Mouse (Mus musculus): Measurements from ENCODE around the gene Hibch. TPM values are rescaled to one million over a fixed set of nuclear protein-coding genes. Genes with fewer than 3 reads are reported as not detected.

The Hibch gene
- polyA plus RNA-seq (2014; fragmentation: Nextera tagmentation; extraction: Ambion mirVana): 25.7 and 26.5 TPM in 2 replicates

DNA sequence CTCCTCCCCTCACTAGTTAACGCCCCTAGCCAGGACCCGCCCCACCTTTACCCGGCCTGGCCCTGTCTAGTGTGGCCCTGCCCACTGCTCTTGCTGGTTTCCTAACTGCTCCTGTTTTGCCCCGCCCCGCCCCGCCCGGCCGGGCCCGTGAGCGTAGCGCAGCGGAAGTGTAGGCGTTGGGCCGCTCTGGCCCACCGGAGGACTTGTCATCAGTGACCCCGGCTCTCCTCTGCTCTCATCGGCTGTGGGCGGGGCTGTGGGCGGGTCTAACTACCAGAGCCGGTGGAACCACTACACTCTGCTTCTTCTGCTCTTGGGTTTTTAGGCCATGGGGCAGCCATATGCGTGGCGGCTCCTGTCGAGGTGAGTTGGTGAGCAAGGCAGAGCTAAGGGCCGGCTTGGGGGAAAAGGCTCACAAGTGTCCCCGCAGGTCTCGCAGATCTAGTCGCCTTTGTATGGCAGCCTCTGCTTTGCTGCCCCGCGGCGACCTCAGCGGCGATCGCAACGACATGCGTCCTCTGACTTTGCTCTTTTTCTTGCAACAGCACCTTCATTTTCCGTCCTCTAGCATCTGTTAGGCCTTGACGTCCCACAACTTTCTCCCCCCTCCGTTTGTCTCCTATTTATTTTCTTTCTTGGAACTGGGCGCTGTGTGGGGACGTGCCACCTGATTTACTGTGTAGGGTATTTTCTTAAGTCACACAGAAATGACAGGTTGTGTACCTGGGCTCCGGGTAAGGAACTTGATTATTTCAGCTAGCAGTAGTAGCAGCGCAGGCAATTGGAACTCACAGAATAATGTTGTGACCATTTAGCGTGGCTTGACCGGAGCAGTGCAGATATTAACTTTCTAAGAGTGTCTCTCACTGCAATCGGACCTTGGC, at the start of gene Hibch:
Gene Hibch (plus strand): TSS at position 148 of the 884 bp plus-strand sequence.
- Histone ChIP-seq H3K9ac (ENCODE audit: low read length) (peak within 1 kb of the TSS; percentile 56), H3K9me3 (ENCODE audit: control insufficient read depth, low read length) (no peaks in the 10 kb centered on the region), H3K4me3 (ENCODE audit: low read depth, low read length) (peak within 1 kb of the TSS; percentile 38), H3K36me3 (ENCODE audit: control insufficient read depth, insufficient read depth, low read length) (no peaks in the 10 kb centered on the region), H3K4me2 (ENCODE audit: low read depth, severe bottlenecking) (peak within 1 kb of the TSS; percentile 48), H3K27me3 (ENCODE audit: control insufficient read depth, insufficient read depth, low read length) (no peaks in the 10 kb centered on the region), H3K4me1 (ENCODE audit: control insufficient read depth, insufficient read depth, low read length) (peaks cover 4% of the 10 kb centered on the region; the same call in 1 of the 2 replicates), H3K27ac (replicated peaks; ENCODE audit: low read depth, low read length) (no peak within 1 kb of the TSS)
- peak; percentile 98 for DNase-seq (ENCODE audit: low spot score)
- peak; percentile 100 for ATAC-seq (ENCODE audit: insufficient number of reproducible peaks, low FRiP score, low TSS enrichment, low read depth)
- whole genome bisulfite sequencing: 4% methylated on average over 45 of the region's 45 CpGs

DNA sequence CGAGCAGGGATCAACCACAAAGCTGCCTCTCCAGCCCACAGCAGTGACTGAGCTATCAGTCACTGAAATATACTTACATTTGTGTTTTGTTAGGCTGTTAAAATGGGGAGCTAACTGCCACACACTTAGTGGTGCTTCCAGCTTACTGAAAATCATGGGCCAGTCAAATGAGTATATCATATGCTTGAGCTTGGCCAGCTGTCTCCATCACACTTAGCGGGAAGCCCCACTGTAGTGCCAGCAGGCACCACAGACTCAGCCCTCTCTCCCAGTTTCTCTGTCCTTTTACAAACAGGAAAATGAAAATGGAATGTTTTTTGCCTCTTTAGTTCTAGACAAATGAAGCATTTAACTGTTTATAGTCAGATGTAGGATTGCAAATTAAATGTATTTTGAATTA, 48.8 kb upstream of the Hibch start:
- DNase-seq (ENCODE audit: low spot score) (no peak), ATAC-seq (ENCODE audit: insufficient number of reproducible peaks, low FRiP score, low TSS enrichment, low read depth) (no peak)
- no peaks in the 10 kb centered on the region for H3K9me3 ChIP-seq (ENCODE audit: control insufficient read depth, low read length)
- H3K27ac ChIP-seq (replicated peaks; ENCODE audit: low read depth, low read length): no peak overlapping the region
- H3K9ac ChIP-seq (ENCODE audit: low read length): no peak overlapping the region
- WGBS: 86% methylated on average over 2 of the region's 2 CpGs
- no peak overlapping the region for H3K4me3 ChIP-seq (ENCODE audit: low read depth, low read length)
- no peaks in the 10 kb centered on the region for H3K27me3 ChIP-seq (ENCODE audit: control insufficient read depth, insufficient read depth, low read length)
- no peaks in the 10 kb centered on the region for H3K36me3 ChIP-seq (ENCODE audit: control insufficient read depth, insufficient read depth, low read length)
- peaks cover 2% of the 10 kb centered on the region; the same call in 1 of the 2 replicates for H3K4me1 ChIP-seq (ENCODE audit: control insufficient read depth, insufficient read depth, low read length)
- no peak overlapping the region for H3K4me2 ChIP-seq (ENCODE audit: low read depth, severe bottlenecking)

DNA sequence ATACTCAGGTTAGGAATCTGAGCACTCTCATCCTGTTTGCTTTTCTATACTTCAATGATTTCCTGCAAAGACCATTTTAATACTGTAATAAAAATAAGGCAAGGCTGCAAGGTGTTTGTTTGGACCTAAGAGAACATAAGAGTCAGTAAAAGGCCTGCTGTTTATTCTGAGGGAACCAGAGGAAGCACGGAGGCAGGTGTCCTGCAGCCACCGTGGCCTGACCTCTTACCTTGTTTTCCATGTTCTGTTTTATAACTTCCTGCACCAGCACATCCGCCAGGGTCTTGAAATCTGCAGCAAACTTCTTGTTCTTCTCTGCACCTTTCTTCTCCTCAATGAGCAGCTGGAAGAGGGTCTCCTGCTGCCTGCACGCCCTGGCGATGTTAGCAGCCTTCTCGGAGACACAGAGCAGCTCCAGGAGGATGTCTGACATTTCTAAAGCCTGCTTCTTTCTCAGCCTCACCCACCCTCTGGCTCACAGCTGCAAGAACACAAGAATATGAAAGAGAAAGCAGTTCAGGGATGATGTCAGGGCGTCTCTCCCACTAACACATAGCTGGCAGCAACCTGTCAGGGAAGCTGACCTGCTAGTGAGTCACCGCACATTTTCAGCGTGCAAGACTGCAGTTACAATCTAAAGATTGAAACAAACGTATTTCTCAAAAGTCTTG, 45.5 kb upstream of the Hibch start:
- Histone ChIP-seq H3K27ac (replicated peaks; ENCODE audit: low read depth, low read length) (no peak overlapping the region), H3K4me1 (ENCODE audit: control insufficient read depth, insufficient read depth, low read length) (peaks cover 2% of the 10 kb centered on the region; the same call in 1 of the 2 replicates), H3K4me3 (ENCODE audit: low read depth, low read length) (no peak overlapping the region), H3K9ac (ENCODE audit: low read length) (no peak overlapping the region), H3K4me2 (ENCODE audit: low read depth, severe bottlenecking) (no peak overlapping the region), H3K27me3 (ENCODE audit: control insufficient read depth, insufficient read depth, low read length) (no peaks in the 10 kb centered on the region), H3K36me3 (ENCODE audit: control insufficient read depth, insufficient read depth, low read length) (no peaks in the 10 kb centered on the region), H3K9me3 (ENCODE audit: control insufficient read depth, low read length) (no peaks in the 10 kb centered on the region)
- 77% methylated on average over 10 of the region's 10 CpGs for WGBS
- ATAC-seq (ENCODE audit: insufficient number of reproducible peaks, low FRiP score, low TSS enrichment, low read depth) (no peak), DNase-seq (ENCODE audit: low spot score) (no peak)

DNA sequence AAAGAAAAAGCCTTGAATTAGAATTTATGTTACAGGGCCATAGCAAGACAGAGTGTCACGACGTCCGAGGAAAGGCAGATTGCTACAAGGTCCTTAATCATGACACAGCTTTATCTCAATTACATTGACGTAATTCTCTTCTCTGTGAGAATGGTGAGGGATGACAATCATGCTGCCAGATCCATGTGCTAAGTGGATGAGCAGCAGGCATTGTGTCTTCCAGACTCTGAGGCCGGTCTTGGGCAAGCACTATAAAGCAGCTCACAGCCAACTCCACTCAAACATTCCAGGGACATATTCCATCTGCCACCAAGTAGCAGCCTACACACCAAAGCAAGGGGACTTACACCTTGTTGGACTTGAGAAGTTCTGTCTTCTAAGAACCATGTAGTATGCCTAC, 45.0 kb upstream of the Hibch start:
- no peaks in the 10 kb centered on the region for H3K36me3 ChIP-seq (ENCODE audit: control insufficient read depth, insufficient read depth, low read length)
- H3K9ac ChIP-seq (ENCODE audit: low read length): no peak overlapping the region
- H3K4me2 ChIP-seq (ENCODE audit: low read depth, severe bottlenecking): no peak overlapping the region
- WGBS: 82% methylated on average over 5 of the region's 5 CpGs
- ATAC-seq (ENCODE audit: insufficient number of reproducible peaks, low FRiP score, low TSS enrichment, low read depth): no peak
- H3K4me1 ChIP-seq (ENCODE audit: control insufficient read depth, insufficient read depth, low read length): peaks cover 2% of the 10 kb centered on the region; the same call in 1 of the 2 replicates
- no peak overlapping the region for H3K4me3 ChIP-seq (ENCODE audit: low read depth, low read length)
- no peaks in the 10 kb centered on the region for H3K9me3 ChIP-seq (ENCODE audit: control insufficient read depth, low read length)
- DNase-seq (ENCODE audit: low spot score): no peak
- H3K27me3 ChIP-seq (ENCODE audit: control insufficient read depth, insufficient read depth, low read length): no peaks in the 10 kb centered on the region
- H3K27ac ChIP-seq (replicated peaks; ENCODE audit: low read depth, low read length): no peak overlapping the region

DNA sequence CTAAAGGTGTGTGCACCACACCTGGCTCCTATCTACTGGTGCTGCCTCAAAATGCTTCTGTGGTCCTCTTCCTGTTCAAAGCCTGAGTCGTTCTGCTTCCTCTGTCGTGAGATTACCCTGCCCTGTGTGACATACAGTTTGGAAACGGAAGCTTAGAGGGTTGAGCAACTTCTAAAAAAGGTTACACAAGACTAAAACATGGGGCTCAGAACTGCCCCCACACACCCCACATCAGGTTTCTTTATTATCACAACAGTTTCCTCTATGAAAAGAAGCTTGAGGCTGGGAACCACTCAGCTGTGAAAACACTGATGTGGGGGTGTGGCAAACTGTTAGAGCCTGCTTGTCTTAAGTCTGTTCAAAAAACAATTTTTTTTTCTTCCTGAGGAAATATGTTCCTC, 44.4 kb upstream of the Hibch start:
- H3K9ac ChIP-seq (ENCODE audit: low read length): no peak overlapping the region
- H3K27ac ChIP-seq (replicated peaks; ENCODE audit: low read depth, low read length): no peak overlapping the region
- no peaks in the 10 kb centered on the region for H3K9me3 ChIP-seq (ENCODE audit: control insufficient read depth, low read length)
- H3K27me3 ChIP-seq (ENCODE audit: control insufficient read depth, insufficient read depth, low read length): no peaks in the 10 kb centered on the region
- H3K4me1 ChIP-seq (ENCODE audit: control insufficient read depth, insufficient read depth, low read length): peaks cover 2% of the 10 kb centered on the region; the same call in 1 of the 2 replicates
- H3K4me3 ChIP-seq (ENCODE audit: low read depth, low read length): no peak overlapping the region
- 90% methylated on average over 3 of the region's 3 CpGs for WGBS
- no peak for ATAC-seq (ENCODE audit: insufficient number of reproducible peaks, low FRiP score, low TSS enrichment, low read depth)
- H3K4me2 ChIP-seq (ENCODE audit: low read depth, severe bottlenecking): no peak overlapping the region
- no peak for DNase-seq (ENCODE audit: low spot score)
- no peaks in the 10 kb centered on the region for H3K36me3 ChIP-seq (ENCODE audit: control insufficient read depth, insufficient read depth, low read length)

DNA sequence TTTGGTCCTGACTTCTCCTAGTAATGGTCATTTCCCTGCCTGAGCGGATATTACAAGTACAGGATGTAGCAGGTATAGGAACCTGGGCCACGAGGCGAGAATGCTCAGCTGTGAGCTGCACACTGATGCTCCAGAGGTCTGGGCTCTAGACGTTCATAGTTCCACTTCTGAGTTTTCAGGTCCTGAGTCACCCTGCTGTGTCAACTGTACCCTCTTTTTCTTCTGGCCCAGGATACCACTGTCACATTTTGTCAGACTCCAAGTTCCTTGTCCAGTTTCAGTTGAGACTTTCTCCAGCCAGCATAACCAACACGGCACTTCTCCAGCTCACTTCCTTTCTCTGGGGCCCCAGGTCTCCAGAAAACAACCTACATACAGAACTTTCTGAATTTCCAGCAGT, 43.1 kb upstream of the Hibch start:
- ATAC-seq (ENCODE audit: insufficient number of reproducible peaks, low FRiP score, low TSS enrichment, low read depth): no peak
- WGBS: 90% methylated on average over 5 of the region's 5 CpGs

DNA sequence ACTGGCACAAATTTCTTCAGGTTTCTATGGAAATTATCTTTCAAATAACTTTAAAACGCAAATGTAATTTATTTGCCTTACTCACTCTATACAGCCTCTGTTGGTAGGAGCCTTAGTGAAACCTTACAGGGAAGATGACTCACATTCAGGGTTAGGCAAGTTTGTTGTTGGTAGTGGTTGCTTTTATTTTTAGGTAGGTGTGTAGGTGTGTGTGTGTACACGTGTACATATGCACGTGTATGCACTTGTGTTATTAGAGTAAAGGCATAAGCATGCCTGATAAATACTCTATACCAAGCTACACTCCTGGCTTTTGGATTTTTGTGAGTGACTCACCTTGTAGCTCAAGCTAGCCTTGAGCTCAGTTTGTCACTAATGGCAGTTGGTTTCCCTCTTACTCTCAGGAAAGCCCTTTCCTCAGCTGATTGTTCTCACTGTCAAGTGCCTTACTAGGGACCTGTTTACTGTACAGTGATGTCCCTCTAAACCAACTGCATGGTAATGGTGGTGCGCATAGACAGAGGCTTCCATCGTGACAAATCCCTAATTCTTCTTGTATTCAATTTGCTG, 42.2 kb upstream of the Hibch start:
- no peak overlapping the region for H3K4me2 ChIP-seq (ENCODE audit: low read depth, severe bottlenecking)
- H3K9me3 ChIP-seq (ENCODE audit: control insufficient read depth, low read length): no peaks in the 10 kb centered on the region
- H3K36me3 ChIP-seq (ENCODE audit: control insufficient read depth, insufficient read depth, low read length): no peaks in the 10 kb centered on the region
- no peak for ATAC-seq (ENCODE audit: insufficient number of reproducible peaks, low FRiP score, low TSS enrichment, low read depth)
- H3K27ac ChIP-seq (replicated peaks; ENCODE audit: low read depth, low read length): no peak overlapping the region
- peaks cover 2% of the 10 kb centered on the region; the same call in 1 of the 2 replicates for H3K4me1 ChIP-seq (ENCODE audit: control insufficient read depth, insufficient read depth, low read length)
- H3K4me3 ChIP-seq (ENCODE audit: low read depth, low read length): no peak overlapping the region
- 90% methylated on average over 5 of the region's 5 CpGs for WGBS
- DNase-seq (ENCODE audit: low spot score): no peak
- no peak overlapping the region for H3K9ac ChIP-seq (ENCODE audit: low read length)
- H3K27me3 ChIP-seq (ENCODE audit: control insufficient read depth, insufficient read depth, low read length): no peaks in the 10 kb centered on the region

More for the DNA sequence above, 43.1 kb upstream of the Hibch start:
- Histone ChIP-seq H3K9me3 (ENCODE audit: control insufficient read depth, low read length) (no peaks in the 10 kb centered on the region), H3K27me3 (ENCODE audit: control insufficient read depth, insufficient read depth, low read length) (no peaks in the 10 kb centered on the region), H3K27ac (replicated peaks; ENCODE audit: low read depth, low read length) (no peak overlapping the region), H3K4me1 (ENCODE audit: control insufficient read depth, insufficient read depth, low read length) (peaks cover 2% of the 10 kb centered on the region; the same call in 1 of the 2 replicates), H3K4me2 (ENCODE audit: low read depth, severe bottlenecking) (no peak overlapping the region), H3K36me3 (ENCODE audit: control insufficient read depth, insufficient read depth, low read length) (no peaks in the 10 kb centered on the region), H3K4me3 (ENCODE audit: low read depth, low read length) (no peak overlapping the region), H3K9ac (ENCODE audit: low read length) (no peak overlapping the region)
- DNase-seq (ENCODE audit: low spot score): no peak

DNA sequence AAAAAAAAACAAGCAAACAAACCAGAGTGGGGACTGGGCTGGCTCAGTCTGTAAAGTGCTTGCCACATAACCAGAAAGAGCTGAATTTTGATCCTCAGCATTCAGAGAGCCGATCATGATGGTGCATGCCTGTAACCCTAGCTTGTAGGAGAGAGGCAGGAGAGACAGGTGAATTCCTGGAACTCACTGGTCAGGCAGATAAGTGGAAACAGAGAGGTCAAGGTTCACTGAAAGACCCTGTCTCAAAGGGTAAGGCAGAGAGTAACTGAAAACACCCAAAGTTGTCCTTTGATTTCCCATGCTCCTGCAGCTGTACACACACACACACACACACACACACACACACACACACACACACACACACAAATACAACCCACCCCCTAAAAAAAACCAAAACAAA, 39.7 kb upstream of the Hibch start:
- Histone ChIP-seq H3K4me2 (ENCODE audit: low read depth, severe bottlenecking) (no peak overlapping the region), H3K9ac (ENCODE audit: low read length) (no peak overlapping the region), H3K9me3 (ENCODE audit: control insufficient read depth, low read length) (no peaks in the 10 kb centered on the region), H3K36me3 (ENCODE audit: control insufficient read depth, insufficient read depth, low read length) (no peaks in the 10 kb centered on the region), H3K4me1 (ENCODE audit: control insufficient read depth, insufficient read depth, low read length) (no peaks in the 10 kb centered on the region), H3K27ac (replicated peaks; ENCODE audit: low read depth, low read length) (no peak overlapping the region), H3K27me3 (ENCODE audit: control insufficient read depth, insufficient read depth, low read length) (no peaks in the 10 kb centered on the region), H3K4me3 (ENCODE audit: low read depth, low read length) (no peak overlapping the region)
- DNase-seq (ENCODE audit: low spot score): no peak
- no peak for ATAC-seq (ENCODE audit: insufficient number of reproducible peaks, low FRiP score, low TSS enrichment, low read depth)
- whole genome bisulfite sequencing: 81% methylated on average over 1 of the region's 1 CpGs
